Mouse (Mus musculus): Measurements from ENCODE around the gene Vps50. TPM values are rescaled to one million over a fixed set of nuclear protein-coding genes. Genes with fewer than 3 reads are reported as not detected.
A peak's percentile ranks its signal among the peaks of the same experiment; 100 is the strongest.
"Not testable (repeated sequence)": the region's sequence is repeated elsewhere in the genome, so short reads cannot be mapped to it uniquely, and the experiment has no call there.

Gene Vps50
- polyA plus RNA-seq, 1 experiment from 2014 or later: 29.2 TPM

DNA sequence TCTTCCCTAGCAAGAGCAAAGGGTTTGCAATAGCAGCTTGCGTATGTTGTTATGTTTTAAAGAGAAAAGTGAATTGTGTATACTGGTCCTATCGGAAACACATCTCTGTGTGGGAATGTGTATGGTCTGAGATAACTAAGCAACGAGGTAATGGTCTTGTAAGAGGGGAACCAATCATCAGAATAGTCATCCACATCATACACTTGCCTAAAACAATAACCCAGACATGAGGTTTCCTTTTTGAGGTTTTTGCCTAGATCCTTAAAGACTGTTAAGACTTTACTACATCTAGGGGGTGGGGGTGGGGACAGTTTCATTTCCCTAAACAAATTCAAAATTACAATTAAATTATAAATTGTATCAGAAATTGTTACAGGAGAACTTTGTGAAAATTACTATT lies 13.0 kb upstream of the Vps50 start:
- Histone ChIP-seq H3K27me3 (ENCODE audit: insufficient read depth, low read length) (no peaks in the 10 kb centered on the region), H3K4me1 (ENCODE audit: insufficient read depth, low read length) (no peaks in the 10 kb centered on the region), H3K27ac (ENCODE audit: low read length) (no peak overlapping the region), H3K9me3 (ENCODE audit: low read length) (no peaks in the 10 kb centered on the region), H3K36me3 (ENCODE audit: insufficient read depth, low read length) (no peaks in the 10 kb centered on the region), H3K9ac (replicated peaks; ENCODE audit: low read length) (no peak overlapping the region), H3K4me3 (ENCODE audit: low read length) (no peak overlapping the region), H3K4me2 (replicated peaks; ENCODE audit: low read depth, low read length) (no peak overlapping the region)
- no peak for ATAC-seq (ENCODE audit: low FRiP score, low TSS enrichment)
- WGBS: 75% methylated on average over 3 of the region's 3 CpGs

DNA sequence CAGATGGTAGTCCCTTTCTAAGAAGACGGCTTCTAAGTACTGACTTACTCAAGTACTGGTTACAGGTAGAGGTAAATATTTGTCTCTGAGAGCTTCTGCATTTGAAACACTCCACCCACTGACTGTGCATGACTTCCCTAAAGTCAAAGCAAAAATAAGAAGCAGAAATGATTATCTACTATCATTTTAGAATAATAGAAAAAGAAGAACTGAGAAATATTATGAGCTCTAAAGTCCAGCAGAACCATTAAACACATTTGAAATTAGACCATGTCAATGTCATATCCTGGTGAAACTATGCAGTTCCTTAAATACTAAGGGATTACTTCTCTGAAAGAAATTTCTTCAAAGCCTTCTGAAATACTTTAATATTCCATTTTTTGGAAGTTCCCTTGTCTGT lies 10.8 kb upstream of the Vps50 start:
- 94% methylated on average over 1 of the region's 1 CpGs for WGBS
- no peak for ATAC-seq (ENCODE audit: low FRiP score, low TSS enrichment)
- H3K27ac ChIP-seq (ENCODE audit: low read length): no peak overlapping the region

GRCm38 (mm10) chr6:3494285-3494684 lies 3.9 kb upstream of the Vps50 start:
- 76% methylated on average over 5 of the region's 5 CpGs for WGBS
- ATAC-seq (ENCODE audit: low FRiP score, low TSS enrichment): no peak

More for the DNA sequence above, 10.8 kb upstream of the Vps50 start:
- Histone ChIP-seq H3K36me3 (ENCODE audit: insufficient read depth, low read length) (no peaks in the 10 kb centered on the region), H3K9ac (replicated peaks; ENCODE audit: low read length) (no peak overlapping the region), H3K27me3 (ENCODE audit: insufficient read depth, low read length) (no peaks in the 10 kb centered on the region), H3K4me2 (replicated peaks; ENCODE audit: low read depth, low read length) (no peak overlapping the region), H3K9me3 (ENCODE audit: low read length) (no peaks in the 10 kb centered on the region), H3K4me1 (ENCODE audit: insufficient read depth, low read length) (no peaks in the 10 kb centered on the region), H3K4me3 (ENCODE audit: low read length) (no peak overlapping the region)

GRCm38 (mm10) chr6:3496210-3496609 lies 2.0 kb upstream of the Vps50 start:
- no peak overlapping the region for H3K9ac ChIP-seq (replicated peaks; ENCODE audit: low read length)
- WGBS: 3% methylated on average over 2 of the region's 2 CpGs
- no peak overlapping the region for H3K4me2 ChIP-seq (replicated peaks; ENCODE audit: low read depth, low read length)
- H3K27ac ChIP-seq (ENCODE audit: low read length): no peak overlapping the region
- H3K4me3 ChIP-seq (ENCODE audit: low read length): no peak overlapping the region
- H3K4me1 ChIP-seq (ENCODE audit: insufficient read depth, low read length): 0 out of 2 replicates have a peak, but pooled peaks cover 2% of the 10 kb centered on the region
- no peaks in the 10 kb centered on the region for H3K9me3 ChIP-seq (ENCODE audit: low read length)
- H3K36me3 ChIP-seq (ENCODE audit: insufficient read depth, low read length): no peaks in the 10 kb centered on the region
- ATAC-seq (ENCODE audit: low FRiP score, low TSS enrichment): no peak
- H3K27me3 ChIP-seq (ENCODE audit: insufficient read depth, low read length): no peaks in the 10 kb centered on the region; the same call in 1 of the 2 replicates

More at GRCm38 (mm10) chr6:3494285-3494684, 3.9 kb upstream of the Vps50 start:
- Histone ChIP-seq H3K27ac (ENCODE audit: low read length) (no peak overlapping the region), H3K4me3 (ENCODE audit: low read length) (no peak overlapping the region), H3K9me3 (ENCODE audit: low read length) (no peaks in the 10 kb centered on the region), H3K9ac (replicated peaks; ENCODE audit: low read length) (no peak overlapping the region), H3K27me3 (ENCODE audit: insufficient read depth, low read length) (no peaks in the 10 kb centered on the region; the same call in 1 of the 2 replicates), H3K36me3 (ENCODE audit: insufficient read depth, low read length) (no peaks in the 10 kb centered on the region), H3K4me2 (replicated peaks; ENCODE audit: low read depth, low read length) (no peak overlapping the region), H3K4me1 (ENCODE audit: insufficient read depth, low read length) (0 out of 2 replicates have a peak, but pooled peaks cover 2% of the 10 kb centered on the region)

GRCm38 (mm10) chr6:3500286-3500685 lies 2.1 kb downstream of the Vps50 start:
- no peaks in the 10 kb centered on the region for H3K36me3 ChIP-seq (ENCODE audit: insufficient read depth, low read length)
- H3K27ac ChIP-seq (ENCODE audit: low read length): no peak overlapping the region
- no peaks in the 10 kb centered on the region for H3K9me3 ChIP-seq (ENCODE audit: low read length)
- H3K9ac ChIP-seq (replicated peaks; ENCODE audit: low read length): no peak overlapping the region
- no peaks in the 10 kb centered on the region for H3K27me3 ChIP-seq (ENCODE audit: insufficient read depth, low read length)
- H3K4me1 ChIP-seq (ENCODE audit: insufficient read depth, low read length): 0 out of 2 replicates have a peak, but pooled peaks cover 2% of the 10 kb centered on the region
- 90% methylated on average over 3 of the region's 3 CpGs for WGBS
- H3K4me3 ChIP-seq (ENCODE audit: low read length): no peak overlapping the region
- no peak overlapping the region for H3K4me2 ChIP-seq (replicated peaks; ENCODE audit: low read depth, low read length)
- ATAC-seq (ENCODE audit: low FRiP score, low TSS enrichment): no peak

DNA sequence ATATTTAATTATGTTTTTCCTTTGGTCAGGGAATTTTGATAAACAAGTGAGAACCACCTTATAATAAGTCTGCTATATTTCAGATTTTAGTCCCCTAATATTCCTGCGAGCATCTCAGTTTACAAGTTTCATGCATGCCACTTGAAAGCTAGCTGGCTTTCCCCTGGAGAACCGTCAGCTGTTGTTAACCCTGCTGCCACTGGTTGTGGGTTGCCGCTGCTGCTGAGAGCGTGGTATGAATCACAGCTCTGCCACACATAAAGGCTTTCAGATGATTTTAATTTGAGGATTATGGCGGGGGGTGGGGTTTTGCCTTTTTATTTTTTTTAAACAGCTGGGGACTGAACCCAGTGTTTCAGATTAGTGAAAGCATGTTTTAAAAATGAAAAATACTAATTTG lies 7.1 kb downstream of the Vps50 start:
- H3K4me3 ChIP-seq (ENCODE audit: low read length): no peak overlapping the region
- no peak overlapping the region for H3K4me2 ChIP-seq (replicated peaks; ENCODE audit: low read depth, low read length)
- no peak overlapping the region for H3K9ac ChIP-seq (replicated peaks; ENCODE audit: low read length)
- no peaks in the 10 kb centered on the region for H3K9me3 ChIP-seq (ENCODE audit: low read length)
- no peaks in the 10 kb centered on the region for H3K4me1 ChIP-seq (ENCODE audit: insufficient read depth, low read length)
- no peaks in the 10 kb centered on the region for H3K27me3 ChIP-seq (ENCODE audit: insufficient read depth, low read length)
- ATAC-seq (ENCODE audit: low FRiP score, low TSS enrichment): no peak
- H3K27ac ChIP-seq (ENCODE audit: low read length): no peak overlapping the region
- no peaks in the 10 kb centered on the region for H3K36me3 ChIP-seq (ENCODE audit: insufficient read depth, low read length)
- WGBS: 79% methylated on average over 5 of the region's 5 CpGs

DNA sequence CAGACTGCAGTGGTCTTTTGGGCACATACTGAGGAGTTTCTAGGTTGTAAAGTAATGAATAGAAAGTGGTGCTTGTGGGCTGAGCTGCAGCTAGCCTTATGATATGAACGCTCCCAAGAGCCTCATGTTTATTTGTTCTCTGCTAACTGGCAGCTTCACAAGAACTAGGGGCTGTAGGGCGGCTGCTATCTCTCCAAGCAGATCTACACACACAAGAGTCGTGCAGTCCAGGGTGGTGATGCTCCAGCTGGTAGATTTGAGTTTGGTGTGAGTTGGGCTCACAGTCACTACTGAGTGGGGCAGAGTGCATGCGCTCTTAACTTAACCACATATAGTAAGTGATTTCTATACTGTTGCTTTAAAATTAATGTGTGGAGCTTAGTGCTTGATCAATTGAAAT lies 8.9 kb downstream of the Vps50 start:
- Histone ChIP-seq H3K27ac (ENCODE audit: low read length) (no peak overlapping the region), H3K36me3 (ENCODE audit: insufficient read depth, low read length) (no peaks in the 10 kb centered on the region), H3K9me3 (ENCODE audit: low read length) (no peaks in the 10 kb centered on the region), H3K9ac (replicated peaks; ENCODE audit: low read length) (no peak overlapping the region), H3K4me1 (ENCODE audit: insufficient read depth, low read length) (no peaks in the 10 kb centered on the region), H3K4me2 (replicated peaks; ENCODE audit: low read depth, low read length) (no peak overlapping the region), H3K27me3 (ENCODE audit: insufficient read depth, low read length) (no peaks in the 10 kb centered on the region), H3K4me3 (ENCODE audit: low read length) (no peak overlapping the region)
- no peak for ATAC-seq (ENCODE audit: low FRiP score, low TSS enrichment)
- WGBS: 84% methylated on average over 4 of the region's 4 CpGs

GRCm38 (mm10) chr6:3508151-3508550 lies 10.0 kb downstream of the Vps50 start:
- not testable (repeated sequence) for H3K27me3 ChIP-seq (ENCODE audit: insufficient read depth, low read length); ATAC-seq (ENCODE audit: low FRiP score, low TSS enrichment); H3K4me2 ChIP-seq (replicated peaks; ENCODE audit: low read depth, low read length); H3K4me1 ChIP-seq (ENCODE audit: insufficient read depth, low read length); H3K27ac ChIP-seq (ENCODE audit: low read length); H3K9me3 ChIP-seq (ENCODE audit: low read length); H3K4me3 ChIP-seq (ENCODE audit: low read length); H3K36me3 ChIP-seq (ENCODE audit: insufficient read depth, low read length); H3K9ac ChIP-seq (replicated peaks; ENCODE audit: low read length)
- WGBS: 91% methylated on average over 2 of the region's 2 CpGs

- Histone ChIP-seq H3K4me1 (ENCODE audit: insufficient read depth, low read length) (no peaks in the 10 kb centered on the region), H3K9ac (replicated peaks; ENCODE audit: low read length) (no peak overlapping the region), H3K9me3 (ENCODE audit: low read length) (no peaks in the 10 kb centered on the region), H3K27ac (ENCODE audit: low read length) (no peak overlapping the region), H3K4me2 (replicated peaks; ENCODE audit: low read depth, low read length) (no peak overlapping the region), H3K27me3 (ENCODE audit: insufficient read depth, low read length) (no peaks in the 10 kb centered on the region), H3K36me3 (ENCODE audit: insufficient read depth, low read length) (no peaks in the 10 kb centered on the region), H3K4me3 (ENCODE audit: low read length) (no peak overlapping the region)
- WGBS: 23% methylated on average over 2 of the region's 2 CpGs
- ATAC-seq (ENCODE audit: low FRiP score, low TSS enrichment): 0 out of 2 replicates have a peak, but pooled peaks have one; percentile 35
Measured at GRCm38 (mm10) chr6:3509782-3510181, 11.6 kb downstream of the Vps50 start.

DNA sequence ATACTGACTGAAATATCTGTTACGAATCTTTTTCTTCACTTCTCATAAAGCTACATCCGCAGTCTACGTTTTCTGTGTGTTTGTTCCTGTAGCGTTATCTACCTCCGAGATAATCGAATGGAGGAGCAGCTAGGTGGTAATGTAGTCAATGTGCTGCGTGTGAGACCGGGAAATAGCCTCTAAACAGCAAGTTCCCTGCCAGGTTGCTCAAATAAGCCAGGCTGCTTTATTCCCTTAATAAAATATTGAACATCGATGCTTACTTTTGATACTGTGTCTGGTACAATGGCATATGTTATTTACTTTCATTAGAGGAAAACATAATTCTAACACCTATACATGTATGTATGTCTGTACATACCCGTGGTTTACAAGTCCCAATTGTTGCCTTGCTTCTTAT lies 12.9 kb downstream of the Vps50 start:
- Histone ChIP-seq H3K27me3 (ENCODE audit: insufficient read depth, low read length) (no peaks in the 10 kb centered on the region), H3K4me2 (replicated peaks; ENCODE audit: low read depth, low read length) (no peak overlapping the region), H3K4me3 (ENCODE audit: low read length) (no peak overlapping the region), H3K9me3 (ENCODE audit: low read length) (no peaks in the 10 kb centered on the region), H3K9ac (replicated peaks; ENCODE audit: low read length) (no peak overlapping the region), H3K4me1 (ENCODE audit: insufficient read depth, low read length) (no peaks in the 10 kb centered on the region), H3K36me3 (ENCODE audit: insufficient read depth, low read length) (no peaks in the 10 kb centered on the region), H3K27ac (ENCODE audit: low read length) (no peak overlapping the region)
- 91% methylated on average over 10 of the region's 10 CpGs for WGBS
- no peak for ATAC-seq (ENCODE audit: low FRiP score, low TSS enrichment)
